Mouse (Mus musculus) hindbrain, embryonic 10.5 days (tissue): ENCODE measurements at regions not wholly inside any gene's neighbourhood (a gene's known extent, or its start where the extent isn't known, plus 50 kb on each side); places are given as distances from the start of the nearest gene placed in this dataset.
A peak's percentile ranks its signal among the peaks of the same experiment; 100 is the strongest.

Source experiments
- DNase-seq: peaks from one replicate; pipeline ENCODE4 v3.0.0-alpha.2; 2017; ENCODE audit warnings: low spot score
- H3K27ac ChIP-seq: fragments of 300-500 bp; sonication (generic); 2 replicates; pipeline ENCODE4 v1.5.1; 2016; ENCODE audit warnings: mild to moderate bottlenecking, moderate library complexity
- H3K27me3 ChIP-seq: fragments of 300-500 bp; sonication (generic); 2 replicates; pipeline ENCODE4 v1.6.1; 2016; ENCODE audit warnings: mild to moderate bottlenecking; ENCODE audit not compliant: poor library complexity, insufficient read depth, severe bottlenecking
- H3K36me3 ChIP-seq: fragments of 300-500 bp; sonication (generic); 2 replicates; pipeline ENCODE4 v1.6.1; 2016; ENCODE audit warnings: mild to moderate bottlenecking, moderate library complexity
- H3K4me1 ChIP-seq: fragments of 300-500 bp; sonication (generic); replicated peaks from 2 replicates; pipeline ENCODE4 v1.6.1; 2016; ENCODE audit warnings: mild to moderate bottlenecking
- H3K4me3 ChIP-seq: fragments of 300-500 bp; sonication (generic); 2 replicates; pipeline ENCODE4 v1.5.1; 2016; ENCODE audit warnings: mild to moderate bottlenecking, moderate library complexity
- H3K9me3 ChIP-seq: fragments of 300-500 bp; sonication (generic); 2 replicates; pipeline ENCODE4 v1.6.1; 2016; ENCODE audit warnings: mild to moderate bottlenecking, moderate library complexity
- WGBS: fragments of 180-500 bp; shearing (Covaris S2); methylation state at CpG from one replicate; pipeline ENCODE4 v1.1.7; 2016; 5-methylcytosine and 5-hydroxymethylcytosine counted together

GRCm38 (mm10) chr7:72362690-72363089, 56.3 kb upstream of the Mctp2 start:
- Histone ChIP-seq H3K27me3 (no peaks in the 10 kb centered on the region), H3K4me1 (0 out of 2 replicates have a peak, but pooled peaks cover 6% of the 10 kb centered on the region), H3K4me3 (no peak overlapping the region), H3K36me3 (no peaks in the 10 kb centered on the region), H3K9me3 (no peaks in the 10 kb centered on the region), H3K27ac (no peak overlapping the region)
- peak; percentile 68 for DNase-seq
- 13% methylated on average over 3 of the region's 3 CpGs for WGBS

GRCm38 (mm10) chr7:72391323-72391722, 84.9 kb upstream of the Mctp2 start:
- DNase-seq, result peak; percentile 41
- WGBS, result 41% methylated on average over 7 of the region's 7 CpGs
- Histone ChIP-seq H3K9me3 (no peaks in the 10 kb centered on the region), H3K4me3 (no peak overlapping the region), H3K27me3 (no peaks in the 10 kb centered on the region), H3K4me1 (no peaks in the 10 kb centered on the region), H3K36me3 (no peaks in the 10 kb centered on the region), H3K27ac (no peak overlapping the region)

GRCm38 (mm10) chr7:72400056-72400455, 93.6 kb upstream of the Mctp2 start:
- no peaks in the 10 kb centered on the region for H3K4me1 ChIP-seq
- H3K27ac ChIP-seq, result no peak overlapping the region
- no peak overlapping the region for H3K4me3 ChIP-seq
- H3K27me3 ChIP-seq, result no peaks in the 10 kb centered on the region
- H3K9me3 ChIP-seq, result no peaks in the 10 kb centered on the region
- H3K36me3 ChIP-seq, result no peaks in the 10 kb centered on the region
- peak; percentile 24 for DNase-seq

GRCm38 (mm10) chr7:72406131-72406530, 99.7 kb upstream of the Mctp2 start:
- WGBS, result 91% methylated on average over 3 of the region's 3 CpGs
- H3K27me3 ChIP-seq, result no peaks in the 10 kb centered on the region
- H3K9me3 ChIP-seq, result no peaks in the 10 kb centered on the region
- no peak overlapping the region for H3K27ac ChIP-seq
- H3K36me3 ChIP-seq, result no peaks in the 10 kb centered on the region
- no peak for DNase-seq
- no peak overlapping the region for H3K4me3 ChIP-seq
- H3K4me1 ChIP-seq, result no peaks in the 10 kb centered on the region

- WGBS, result 69% methylated on average over 6 of the region's 6 CpGs
- DNase-seq, result no peak
- H3K4me1 ChIP-seq, result no peaks in the 10 kb centered on the region; the same call in 1 of the 2 replicates
- no peaks in the 10 kb centered on the region for H3K9me3 ChIP-seq
- no peak overlapping the region for H3K27ac ChIP-seq
- H3K27me3 ChIP-seq, result no peaks in the 10 kb centered on the region
- no peak overlapping the region for H3K4me3 ChIP-seq
- no peaks in the 10 kb centered on the region for H3K36me3 ChIP-seq
Observed at GRCm38 (mm10) chr7:72408409-72408986, 102.1 kb upstream of the Mctp2 start.

- H3K4me3 ChIP-seq, result no peak overlapping the region
- no peak for DNase-seq
- WGBS, result 63% methylated on average over 2 of the region's 2 CpGs
- no peak overlapping the region for H3K27ac ChIP-seq
- no peaks in the 10 kb centered on the region for H3K9me3 ChIP-seq
- H3K4me1 ChIP-seq, result no peaks in the 10 kb centered on the region
- H3K36me3 ChIP-seq, result no peaks in the 10 kb centered on the region
- no peaks in the 10 kb centered on the region for H3K27me3 ChIP-seq
Observed at GRCm38 (mm10) chr7:72438552-72438951, 132.1 kb upstream of the Mctp2 start.

- no peak for DNase-seq
- H3K4me1 ChIP-seq, result 0 out of 2 replicates have a peak, but pooled peaks cover 3% of the 10 kb centered on the region
Observed at GRCm38 (mm10) chr7:72442001-72442400, 135.6 kb upstream of the Mctp2 start.

GRCm38 (mm10) chr7:72444016-72444415, 137.6 kb upstream of the Mctp2 start:
- no peaks in the 10 kb centered on the region for H3K27me3 ChIP-seq
- no peak overlapping the region for H3K27ac ChIP-seq
- DNase-seq, result no peak
- no peaks in the 10 kb centered on the region for H3K9me3 ChIP-seq
- 0 out of 2 replicates have a peak, but pooled peaks cover 3% of the 10 kb centered on the region for H3K4me1 ChIP-seq
- no peak overlapping the region for H3K4me3 ChIP-seq
- 88% methylated on average over 1 of the region's 1 CpGs for WGBS
- H3K36me3 ChIP-seq, result no peaks in the 10 kb centered on the region

More at GRCm38 (mm10) chr7:72442001-72442400, 135.6 kb upstream of the Mctp2 start:
- no peaks in the 10 kb centered on the region for H3K27me3 ChIP-seq
- no peak overlapping the region for H3K27ac ChIP-seq
- no peaks in the 10 kb centered on the region for H3K36me3 ChIP-seq
- H3K9me3 ChIP-seq, result no peaks in the 10 kb centered on the region
- WGBS, result 94% methylated on average over 5 of the region's 5 CpGs
- H3K4me3 ChIP-seq, result no peak overlapping the region

- Histone ChIP-seq H3K27me3 (no peaks in the 10 kb centered on the region), H3K27ac (no peak overlapping the region), H3K36me3 (no peaks in the 10 kb centered on the region), H3K4me1 (0 out of 2 replicates have a peak, but pooled peaks cover 3% of the 10 kb centered on the region), H3K9me3 (no peaks in the 10 kb centered on the region), H3K4me3 (no peak overlapping the region)
- DNase-seq, result no peak
- WGBS, result 61% methylated on average over 1 of the region's 1 CpGs
Observed at GRCm38 (mm10) chr7:72444792-72445191, 138.4 kb upstream of the Mctp2 start.

GRCm38 (mm10) chr7:72446911-72447310, 140.5 kb upstream of the Mctp2 start:
- WGBS, result 93% methylated on average over 1 of the region's 1 CpGs
- H3K36me3 ChIP-seq, result no peaks in the 10 kb centered on the region
- H3K27me3 ChIP-seq, result no peaks in the 10 kb centered on the region
- H3K9me3 ChIP-seq, result no peaks in the 10 kb centered on the region
- no peak overlapping the region for H3K27ac ChIP-seq
- H3K4me3 ChIP-seq, result no peak overlapping the region
- DNase-seq, result no peak
- 0 out of 2 replicates have a peak, but pooled peaks cover 3% of the 10 kb centered on the region for H3K4me1 ChIP-seq

GRCm38 (mm10) chr7:72462978-72463377, 156.6 kb upstream of the Mctp2 start:
- WGBS, result 70% methylated on average over 4 of the region's 4 CpGs
- H3K36me3 ChIP-seq, result no peaks in the 10 kb centered on the region
- H3K27ac ChIP-seq, result no peak overlapping the region
- no peak overlapping the region for H3K4me3 ChIP-seq
- H3K4me1 ChIP-seq, result no peaks in the 10 kb centered on the region
- no peaks in the 10 kb centered on the region for H3K9me3 ChIP-seq
- DNase-seq, result no peak
- H3K27me3 ChIP-seq, result no peaks in the 10 kb centered on the region

GRCm38 (mm10) chr7:72464658-72465057, 158.2 kb upstream of the Mctp2 start:
- no peaks in the 10 kb centered on the region for H3K36me3 ChIP-seq

GRCm38 (mm10) chr7:72469691-72470090, 163.3 kb upstream of the Mctp2 start:
- Histone ChIP-seq H3K4me1 (no peaks in the 10 kb centered on the region), H3K27me3 (no peaks in the 10 kb centered on the region), H3K36me3 (no peaks in the 10 kb centered on the region), H3K9me3 (no peaks in the 10 kb centered on the region), H3K27ac (no peak overlapping the region), H3K4me3 (no peak overlapping the region)
- WGBS, result 73% methylated on average over 2 of the region's 2 CpGs
- no peak for DNase-seq

More at GRCm38 (mm10) chr7:72464658-72465057, 158.2 kb upstream of the Mctp2 start:
- no peaks in the 10 kb centered on the region for H3K9me3 ChIP-seq
- H3K27me3 ChIP-seq, result no peaks in the 10 kb centered on the region
- H3K4me1 ChIP-seq, result no peaks in the 10 kb centered on the region
- WGBS, result 91% methylated on average over 1 of the region's 1 CpGs
- no peak overlapping the region for H3K4me3 ChIP-seq
- DNase-seq, result no peak
- no peak overlapping the region for H3K27ac ChIP-seq

- Histone ChIP-seq H3K36me3 (no peaks in the 10 kb centered on the region), H3K4me3 (no peak overlapping the region), H3K27me3 (no peaks in the 10 kb centered on the region), H3K9me3 (no peaks in the 10 kb centered on the region), H3K27ac (no peak overlapping the region), H3K4me1 (no peaks in the 10 kb centered on the region)
- WGBS, result 66% methylated on average over 4 of the region's 4 CpGs
- DNase-seq, result no peak
Observed at GRCm38 (mm10) chr7:72474751-72475150, 168.3 kb upstream of the Mctp2 start.
